Mouse (Mus musculus) ovary, postnatal 36 days (tissue): ENCODE data around the gene Zfp839.
"Not testable (repeated sequence)": the region's sequence is repeated elsewhere in the genome, so short reads cannot be mapped to it uniquely, and the experiment has no call there.

Experiments
- DNase-seq: peaks from one replicate; pipeline ENCODE4 v3.0.0; 2022; ENCODE audit warnings: low spot score, mixed read lengths

Gene Zfp839

GRCm38 (mm10) chr12:110841731-110842493, 8.1 kb upstream of the Zfp839 start:
- DNase-seq = no peak

GRCm38 (mm10) chr12:110843194-110844048, 6.6 kb upstream of the Zfp839 start:
- DNase-seq = peak; percentile 82

- peak; percentile 47 for DNase-seq
Observed at GRCm38 (mm10) chr12:110844227-110845130, 5.6 kb upstream of the Zfp839 start.

GRCm38 (mm10) chr12:110845131-110845880, 4.7 kb upstream of the Zfp839 start:
- DNase-seq = peak; percentile 90

- no peak for DNase-seq
Observed at GRCm38 (mm10) chr12:110846191-110846765, 3.8 kb upstream of the Zfp839 start.

- no peak for DNase-seq
Observed at GRCm38 (mm10) chr12:110850929-110851256, 840 bp downstream of the Zfp839 start.

- DNase-seq = no peak
Observed at GRCm38 (mm10) chr12:110851414-110851813, 1.4 kb downstream of the Zfp839 start.

- no peak for DNase-seq
Observed at GRCm38 (mm10) chr12:110851923-110852322, 1.9 kb downstream of the Zfp839 start.

GRCm38 (mm10) chr12:110854786-110855737, 5.0 kb downstream of the Zfp839 start:
- DNase-seq = no peak

- peak; percentile 36 for DNase-seq
Observed at GRCm38 (mm10) chr12:110857196-110857595, 7.1 kb downstream of the Zfp839 start.

- not testable (repeated sequence) for DNase-seq
Observed at GRCm38 (mm10) chr12:110858681-110859080, 8.6 kb downstream of the Zfp839 start.

GRCm38 (mm10) chr12:110860293-110860692, 10.2 kb downstream of the Zfp839 start:
- no peak for DNase-seq

GRCm38 (mm10) chr12:110861256-110861655, 11.2 kb downstream of the Zfp839 start:
- no peak for DNase-seq

- DNase-seq = no peak
Observed at GRCm38 (mm10) chr12:110864008-110864407, 14.0 kb downstream of the Zfp839 start.

GRCm38 (mm10) chr12:110865571-110865970, 15.5 kb downstream of the Zfp839 start:
- no peak for DNase-seq

- no peak for DNase-seq
Observed at GRCm38 (mm10) chr12:110865989-110866388, 15.9 kb downstream of the Zfp839 start.

- no peak for DNase-seq
Observed at GRCm38 (mm10) chr12:110870107-110870506, 20.1 kb downstream of the Zfp839 start.

- DNase-seq = no peak
Observed at GRCm38 (mm10) chr12:110871247-110871646, 21.2 kb downstream of the Zfp839 start.

- DNase-seq = no peak
Observed at GRCm38 (mm10) chr12:110875351-110875750, 25.3 kb downstream of the Zfp839 start.

- DNase-seq = no peak
Observed at GRCm38 (mm10) chr12:110882291-110882690, 32.2 kb downstream of the Zfp839 start.
